Comparison of ENCODE assay signal across 27 mouse cellular contexts in the genomic region with DNA sequence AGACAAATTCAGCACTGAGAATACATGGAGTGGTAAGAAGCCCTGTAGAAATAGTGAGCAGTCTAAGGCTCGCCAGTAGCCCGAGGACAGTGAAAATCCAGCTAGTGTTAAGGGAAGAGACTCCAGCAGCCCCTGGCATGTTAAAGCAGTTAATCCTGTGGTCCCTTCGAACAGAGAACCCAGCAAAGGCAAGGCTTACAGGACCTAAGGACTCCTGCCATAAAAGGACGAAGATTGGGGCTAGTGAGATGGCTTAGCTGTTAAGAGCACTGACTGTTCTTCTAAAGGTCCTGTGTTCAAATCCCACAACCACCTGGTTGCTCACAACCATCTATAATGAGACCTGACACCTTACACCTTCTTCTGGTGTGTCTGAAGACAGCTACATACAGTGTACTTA. TPM values are rescaled to one million over a fixed set of nuclear protein-coding genes. Genes with fewer than 3 reads are reported as not detected.
"Had no signal": no experiment of that assay in that cellular context is flagged by ENCODE, and none has a peak within 500 bp of the region (broad histone marks: within the 10 kb centered on the region; RNA-seq: fewer than 3 reads in every experiment).

No protein-coding gene starts in this region.

- H3K36me3 ChIP-seq: midbrain, embryonic 12.5 days; neural tube, embryonic 13.5 days; neural tube, embryonic 15.5 days; stomach, embryonic 15.5 days had no signal

- H3K27me3 ChIP-seq: neural tube, embryonic 13.5 days; stomach, embryonic 15.5 days had no signal

- H3K4me3 ChIP-seq: midbrain, embryonic 12.5 days; neural tube, embryonic 13.5 days; neural tube, embryonic 15.5 days; stomach, embryonic 15.5 days had no signal

- H3K9me3 ChIP-seq: midbrain, embryonic 12.5 days; neural tube, embryonic 13.5 days; neural tube, embryonic 15.5 days; stomach, embryonic 15.5 days had no signal

- H3K27ac ChIP-seq: liver, embryonic 14.5 days; midbrain, embryonic 12.5 days; neural tube, embryonic 13.5 days; neural tube, embryonic 15.5 days; stomach, embryonic 15.5 days; stomach, postnatal 0 days had no signal

- DNase-seq: lung, adult 18-20 months; lung, embryonic 14.5 days; lung, postnatal 10 days; lung, postnatal 4 days; midbrain, embryonic 14.5 days; retina, postnatal 1 day; right cerebral cortex, adult 18-20 months; right cerebral cortex, postnatal 25 days; right cerebral cortex, postnatal 4 days; thymus, adult 2 months; thymus, postnatal 25 days; thymus, postnatal 4 days had no signal

- H3K9ac ChIP-seq: liver, embryonic 14.5 days; lung, embryonic 14.5 days; midbrain, embryonic 12.5 days; neural tube, embryonic 13.5 days; neural tube, embryonic 15.5 days; stomach, embryonic 15.5 days had no signal

- ATAC-seq: midbrain, embryonic 16.5 days had no signal

- H3K4me2 ChIP-seq: lung, embryonic 14.5 days; midbrain, embryonic 12.5 days; neural tube, embryonic 13.5 days; neural tube, embryonic 15.5 days; stomach, embryonic 15.5 days had no signal

RNA-seq across cellular contexts. Expression of gene Exosc6, which starts 10.2 kb away (rescaled TPM):
- polyA plus RNA-seq: liver, embryonic 16.5 days; midbrain, embryonic 14.5 days; midbrain, embryonic 16.5 days; neural tube, embryonic 13.5 days; neural tube, embryonic 15.5 days; testis, adult 2 months; urinary bladder, adult 2 months had no signal

RNA-seq across cellular contexts. Expression of gene Clec18a, which starts 25.9 kb away (rescaled TPM):
- total RNA-seq: megakaryocyte, adult 5-6 weeks; monocyte, adult 5-6 weeks had no signal
- polyA plus RNA-seq: liver, embryonic 14.5 days; liver, embryonic 16.5 days; lung, embryonic 14.5 days; lung, embryonic 16.5 days; small intestine, adult 2 months; spleen, adult 2 months; stomach, embryonic 15.5 days; stomach, postnatal 0 days; urinary bladder, adult 2 months had no signal
